Mouse (Mus musculus): ENCODE measurements at regions not wholly inside any gene's neighbourhood (a gene's known extent, or its start where the extent isn't known, plus 50 kb on each side); places are given as distances from the start of the nearest gene placed in this dataset.

DNA sequence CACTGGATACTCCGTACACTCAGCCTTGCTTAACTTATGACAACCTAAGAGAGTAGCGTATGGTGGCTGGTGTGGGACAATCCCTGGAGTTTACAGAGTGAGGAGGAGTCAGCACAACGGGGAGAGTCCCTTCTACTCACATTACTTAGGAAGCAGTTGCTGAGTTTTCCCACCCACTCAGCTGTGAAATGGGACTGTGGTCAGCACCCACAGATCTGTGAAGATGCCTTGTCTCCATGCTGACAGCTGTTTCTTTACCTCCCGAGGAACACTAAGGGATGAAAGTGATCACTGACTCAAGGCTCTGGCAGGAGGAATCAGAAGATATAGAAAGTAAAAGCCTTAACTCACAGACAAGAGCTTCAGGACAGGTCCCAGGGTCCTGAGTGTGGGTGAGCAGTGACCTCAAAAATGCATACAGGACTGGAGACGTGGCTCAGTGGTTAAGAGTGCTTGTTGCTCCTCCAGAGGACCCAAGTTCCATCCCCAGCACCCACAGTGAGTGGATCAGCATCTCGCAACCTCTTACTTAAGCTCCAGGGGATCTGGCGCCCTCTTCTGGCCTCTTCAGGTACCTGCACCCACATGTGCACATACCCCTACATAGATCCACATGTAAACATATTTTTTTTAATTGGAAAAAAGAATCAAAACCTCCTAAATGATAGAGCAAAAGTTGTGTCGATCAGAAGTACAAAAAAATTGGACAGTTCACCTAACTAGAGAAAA, 97.8 kb downstream of the Kctd15 start:
- Histone ChIP-seq H3K4me2 (ENCODE audit: low read depth, low read length) (no peak overlapping the region), H3K4me3 (ENCODE audit: low read depth, low read length) (no peak overlapping the region), H3K9ac (replicated peaks; ENCODE audit: low read depth, low read length) (no peak overlapping the region), H3K9me3 (ENCODE audit: control insufficient read depth, low read length) (no peaks in the 10 kb centered on the region), H3K27me3 (ENCODE audit: control insufficient read depth, insufficient read depth, low read length) (no peaks in the 10 kb centered on the region), H3K36me3 (ENCODE audit: control insufficient read depth, insufficient read depth, low read length) (no peaks in the 10 kb centered on the region), H3K27ac (ENCODE audit: low read depth, low read length) (no peak overlapping the region), H3K4me1 (ENCODE audit: control insufficient read depth, insufficient read depth, low read length) (no peaks in the 10 kb centered on the region)
- 89% methylated on average over 8 of the region's 8 CpGs for WGBS
- ATAC-seq (ENCODE audit: low read depth): no peak

DNA sequence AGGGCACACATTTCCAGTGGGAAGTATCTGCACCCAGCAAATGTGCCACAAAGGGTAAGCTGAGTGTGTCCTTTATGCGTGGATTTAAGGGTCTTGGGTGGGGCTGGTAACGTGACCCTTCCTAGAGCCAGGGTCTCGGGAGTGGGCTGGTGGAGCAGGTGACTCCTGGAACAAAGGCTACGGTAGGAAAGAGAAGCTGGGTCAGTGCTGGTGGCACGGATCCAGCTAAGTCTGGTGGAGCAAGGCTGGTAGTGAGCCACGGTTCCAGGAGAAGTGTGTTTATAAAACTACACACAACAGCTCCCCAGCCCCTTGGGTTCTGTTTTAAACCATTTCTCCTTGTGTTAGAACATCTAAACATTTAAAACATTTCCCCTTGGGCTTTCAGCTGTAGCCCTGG, 101.3 kb downstream of the Kctd15 start:
- Histone ChIP-seq H3K4me3 (ENCODE audit: low read depth, low read length) (no peak overlapping the region), H3K27ac (ENCODE audit: low read depth, low read length) (no peak overlapping the region), H3K9me3 (ENCODE audit: control insufficient read depth, low read length) (no peaks in the 10 kb centered on the region), H3K4me2 (ENCODE audit: low read depth, low read length) (no peak overlapping the region), H3K9ac (replicated peaks; ENCODE audit: low read depth, low read length) (no peak overlapping the region), H3K4me1 (ENCODE audit: control insufficient read depth, insufficient read depth, low read length) (no peaks in the 10 kb centered on the region), H3K36me3 (ENCODE audit: control insufficient read depth, insufficient read depth, low read length) (no peaks in the 10 kb centered on the region), H3K27me3 (ENCODE audit: control insufficient read depth, insufficient read depth, low read length) (no peaks in the 10 kb centered on the region)
- 82% methylated on average over 6 of the region's 6 CpGs for WGBS
- ATAC-seq (ENCODE audit: low read depth): no peak

DNA sequence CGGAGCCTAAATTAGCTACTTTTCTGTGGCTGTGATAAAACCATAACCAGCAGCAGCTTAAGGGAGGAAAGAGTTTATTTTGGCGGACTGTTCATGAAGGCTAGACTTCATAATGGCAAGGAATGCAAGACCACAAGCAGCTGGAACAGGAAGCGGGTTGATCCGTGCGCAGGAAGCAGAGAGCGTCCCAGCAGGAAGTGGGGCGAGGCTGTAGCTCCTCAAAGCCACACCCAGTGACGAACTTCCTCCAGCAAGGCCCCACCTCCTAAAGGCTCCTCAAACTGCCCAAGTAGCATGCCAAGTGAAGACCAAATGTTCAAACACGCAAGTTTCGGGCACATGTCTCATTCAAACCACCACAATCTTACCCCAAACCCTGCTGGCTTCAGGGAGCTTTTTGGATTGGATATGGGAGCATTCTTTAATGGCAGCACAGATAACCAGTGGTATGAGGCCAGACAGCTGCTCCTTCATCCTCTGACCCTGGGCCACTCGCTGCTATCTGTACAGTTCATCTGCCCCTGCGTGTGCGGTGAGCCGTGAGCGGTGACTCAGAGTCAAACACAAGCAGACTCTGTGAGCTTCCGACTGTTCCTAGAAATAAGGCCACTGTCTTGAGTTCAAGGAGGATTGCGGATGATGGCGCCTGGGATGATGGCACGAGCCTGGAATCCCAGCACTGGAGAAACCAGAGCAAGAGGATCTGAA, 109.8 kb downstream of the Kctd15 start:
- H3K27ac ChIP-seq (ENCODE audit: low read depth, low read length): no peak overlapping the region
- H3K4me3 ChIP-seq (ENCODE audit: low read depth, low read length): no peak overlapping the region
- H3K4me2 ChIP-seq (ENCODE audit: low read depth, low read length): no peak overlapping the region
- 90% methylated on average over 19 of the region's 19 CpGs for WGBS
- no peaks in the 10 kb centered on the region for H3K9me3 ChIP-seq (ENCODE audit: control insufficient read depth, low read length)
- H3K4me1 ChIP-seq (ENCODE audit: control insufficient read depth, insufficient read depth, low read length): no peaks in the 10 kb centered on the region
- no peak for ATAC-seq (ENCODE audit: low read depth)
- no peaks in the 10 kb centered on the region for H3K27me3 ChIP-seq (ENCODE audit: control insufficient read depth, insufficient read depth, low read length)
- no peak overlapping the region for H3K9ac ChIP-seq (replicated peaks; ENCODE audit: low read depth, low read length)
- no peaks in the 10 kb centered on the region for H3K36me3 ChIP-seq (ENCODE audit: control insufficient read depth, insufficient read depth, low read length)

DNA sequence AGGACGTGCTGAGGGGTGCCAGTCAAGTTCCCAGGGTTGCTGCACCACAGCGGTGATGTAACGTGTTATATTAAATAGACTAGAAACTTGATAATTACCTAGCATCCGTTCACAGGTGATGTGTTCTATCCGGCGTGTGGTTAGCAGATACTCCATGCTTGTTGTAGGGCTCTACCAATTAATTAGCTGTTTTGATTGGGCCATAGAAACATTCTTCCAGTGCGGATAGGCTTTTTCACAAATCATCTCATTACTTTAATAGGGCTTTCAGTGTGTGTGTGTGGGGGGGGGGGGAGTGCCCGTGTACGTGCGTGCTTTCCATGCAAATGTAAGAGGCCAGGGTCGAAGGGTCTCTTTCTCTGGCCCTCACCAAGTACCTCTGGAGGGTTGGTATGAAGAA, 110.6 kb downstream of the Kctd15 start:
- H3K4me3 ChIP-seq (ENCODE audit: low read depth, low read length): no peak overlapping the region
- no peak overlapping the region for H3K9ac ChIP-seq (replicated peaks; ENCODE audit: low read depth, low read length)
- no peaks in the 10 kb centered on the region for H3K36me3 ChIP-seq (ENCODE audit: control insufficient read depth, insufficient read depth, low read length)
- H3K4me2 ChIP-seq (ENCODE audit: low read depth, low read length): no peak overlapping the region
- ATAC-seq (ENCODE audit: low read depth): no peak
- no peaks in the 10 kb centered on the region for H3K4me1 ChIP-seq (ENCODE audit: control insufficient read depth, insufficient read depth, low read length)
- no peaks in the 10 kb centered on the region for H3K9me3 ChIP-seq (ENCODE audit: control insufficient read depth, low read length)
- no peak overlapping the region for H3K27ac ChIP-seq (ENCODE audit: low read depth, low read length)
- H3K27me3 ChIP-seq (ENCODE audit: control insufficient read depth, insufficient read depth, low read length): no peaks in the 10 kb centered on the region
- WGBS: 91% methylated on average over 11 of the region's 11 CpGs

DNA sequence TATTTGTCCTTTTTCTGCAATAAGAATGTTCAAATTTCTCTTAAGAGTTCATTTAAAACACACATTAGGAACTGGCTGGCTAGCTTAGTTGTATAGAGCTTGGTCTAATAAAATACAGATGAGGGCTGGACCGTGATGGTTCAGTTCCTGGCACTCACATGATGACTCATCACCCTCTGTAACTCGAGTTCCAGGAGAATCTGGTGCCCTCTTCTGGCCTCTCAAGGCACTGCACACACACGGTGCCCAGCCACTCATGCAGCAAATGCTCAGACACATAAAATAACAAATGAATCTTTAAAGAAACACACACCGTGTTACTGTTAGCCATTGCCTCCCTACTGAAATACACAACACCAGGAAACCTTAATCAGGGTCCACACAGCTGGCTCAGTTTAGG, 114.6 kb downstream of the Kctd15 start:
- Histone ChIP-seq H3K9me3 (ENCODE audit: control insufficient read depth, low read length) (no peaks in the 10 kb centered on the region), H3K27ac (ENCODE audit: low read depth, low read length) (no peak overlapping the region), H3K36me3 (ENCODE audit: control insufficient read depth, insufficient read depth, low read length) (no peaks in the 10 kb centered on the region), H3K27me3 (ENCODE audit: control insufficient read depth, insufficient read depth, low read length) (no peaks in the 10 kb centered on the region), H3K9ac (replicated peaks; ENCODE audit: low read depth, low read length) (no peak overlapping the region), H3K4me2 (ENCODE audit: low read depth, low read length) (no peak overlapping the region), H3K4me1 (ENCODE audit: control insufficient read depth, insufficient read depth, low read length) (no peaks in the 10 kb centered on the region), H3K4me3 (ENCODE audit: low read depth, low read length) (no peak overlapping the region)
- 83% methylated on average over 4 of the region's 4 CpGs for WGBS
- no peak for ATAC-seq (ENCODE audit: low read depth)

DNA sequence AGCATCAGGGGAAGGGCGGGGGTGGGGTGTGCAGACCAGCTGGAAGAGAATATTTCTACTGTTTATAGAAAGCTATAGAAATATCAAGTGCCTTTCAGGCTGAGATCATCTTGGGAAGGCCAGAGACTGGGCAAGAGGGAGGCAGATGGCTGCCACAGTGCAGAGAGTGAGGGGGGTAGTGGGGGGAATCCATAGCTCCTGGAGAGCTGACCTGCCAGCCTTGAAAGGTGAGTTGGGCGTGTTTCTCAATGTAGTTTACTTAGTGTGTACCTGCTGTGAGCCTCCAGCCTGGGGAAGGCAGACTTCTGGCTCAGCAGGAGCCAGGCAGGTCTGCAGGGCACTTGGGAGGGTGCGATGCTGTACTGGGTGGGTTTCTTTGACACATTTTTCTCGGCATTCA, 115.5 kb downstream of the Kctd15 start:
- Histone ChIP-seq H3K4me1 (ENCODE audit: control insufficient read depth, insufficient read depth, low read length) (no peaks in the 10 kb centered on the region), H3K9me3 (ENCODE audit: control insufficient read depth, low read length) (no peaks in the 10 kb centered on the region), H3K27ac (ENCODE audit: low read depth, low read length) (no peak overlapping the region), H3K27me3 (ENCODE audit: control insufficient read depth, insufficient read depth, low read length) (no peaks in the 10 kb centered on the region), H3K4me3 (ENCODE audit: low read depth, low read length) (no peak overlapping the region), H3K36me3 (ENCODE audit: control insufficient read depth, insufficient read depth, low read length) (no peaks in the 10 kb centered on the region), H3K4me2 (ENCODE audit: low read depth, low read length) (no peak overlapping the region), H3K9ac (replicated peaks; ENCODE audit: low read depth, low read length) (no peak overlapping the region)
- ATAC-seq (ENCODE audit: low read depth): no peak
- WGBS: 79% methylated on average over 4 of the region's 4 CpGs

DNA sequence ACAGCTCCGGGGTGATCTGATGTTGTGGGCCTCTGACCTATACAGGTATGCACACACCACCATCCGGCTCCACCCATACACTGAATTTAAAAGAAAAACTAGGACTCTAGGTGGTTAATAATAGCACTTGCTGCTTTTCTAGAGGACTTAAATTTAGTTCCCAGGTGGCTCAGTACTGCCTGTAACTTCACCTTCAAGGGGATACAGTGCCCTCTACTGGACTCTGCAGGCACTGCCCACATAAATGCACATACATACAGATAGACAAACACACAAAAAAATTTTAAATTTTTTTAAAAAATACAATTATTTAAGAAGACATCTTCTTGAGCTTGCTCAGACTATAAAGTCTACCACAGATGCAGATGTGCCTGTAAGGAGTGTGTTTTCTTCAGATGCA, 116.7 kb downstream of the Kctd15 start:
- Histone ChIP-seq H3K27ac (ENCODE audit: low read depth, low read length) (no peak overlapping the region), H3K27me3 (ENCODE audit: control insufficient read depth, insufficient read depth, low read length) (no peaks in the 10 kb centered on the region), H3K9ac (replicated peaks; ENCODE audit: low read depth, low read length) (no peak overlapping the region), H3K4me3 (ENCODE audit: low read depth, low read length) (no peak overlapping the region), H3K9me3 (ENCODE audit: control insufficient read depth, low read length) (no peaks in the 10 kb centered on the region), H3K4me2 (ENCODE audit: low read depth, low read length) (no peak overlapping the region), H3K36me3 (ENCODE audit: control insufficient read depth, insufficient read depth, low read length) (no peaks in the 10 kb centered on the region), H3K4me1 (ENCODE audit: control insufficient read depth, insufficient read depth, low read length) (no peaks in the 10 kb centered on the region)
- ATAC-seq (ENCODE audit: low read depth): no peak
- WGBS: 97% methylated on average over 2 of the region's 2 CpGs

DNA sequence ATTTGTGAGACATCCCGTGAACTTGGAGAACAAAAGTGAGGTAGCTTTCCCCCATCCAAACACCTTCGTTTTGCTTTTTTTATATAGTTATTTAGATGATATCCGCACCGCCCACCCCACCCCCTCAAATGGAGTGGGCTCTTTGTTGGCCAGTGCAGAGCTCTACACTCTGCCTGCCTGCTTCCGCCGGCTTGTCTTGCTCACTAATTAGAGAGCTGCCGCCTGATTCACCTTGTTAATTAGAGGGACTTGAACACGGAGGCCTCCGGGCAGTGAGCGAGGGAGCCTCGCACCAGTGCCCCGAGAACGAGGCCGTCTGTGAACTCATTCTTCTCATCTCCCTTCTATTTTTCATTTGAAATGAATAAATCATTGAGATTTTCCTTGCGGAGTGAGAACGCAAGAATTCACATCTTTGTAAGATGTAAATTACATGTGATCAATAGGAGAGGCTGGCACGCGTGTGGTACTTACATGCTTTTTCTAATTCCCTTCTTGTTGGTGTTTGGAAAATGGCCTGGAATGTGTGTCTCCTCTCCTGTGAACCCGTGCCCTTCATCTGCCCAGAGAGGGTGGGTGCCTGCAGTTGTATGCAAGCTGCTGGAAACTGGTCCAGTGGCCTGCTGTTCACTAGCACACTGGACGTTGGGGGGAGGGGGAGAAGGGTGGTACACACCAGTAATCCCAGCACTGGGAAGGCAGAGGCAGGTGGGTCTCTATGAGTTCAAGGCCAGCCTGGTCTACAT, 118.0 kb downstream of the Kctd15 start:
- Histone ChIP-seq H3K9ac (replicated peaks; ENCODE audit: low read depth, low read length) (no peak overlapping the region), H3K4me1 (ENCODE audit: control insufficient read depth, insufficient read depth, low read length) (no peaks in the 10 kb centered on the region), H3K27ac (ENCODE audit: low read depth, low read length) (no peak overlapping the region), H3K4me3 (ENCODE audit: low read depth, low read length) (no peak overlapping the region), H3K4me2 (ENCODE audit: low read depth, low read length) (no peak overlapping the region), H3K27me3 (ENCODE audit: control insufficient read depth, insufficient read depth, low read length) (no peaks in the 10 kb centered on the region), H3K36me3 (ENCODE audit: control insufficient read depth, insufficient read depth, low read length) (no peaks in the 10 kb centered on the region), H3K9me3 (ENCODE audit: control insufficient read depth, low read length) (no peaks in the 10 kb centered on the region)
- ATAC-seq (ENCODE audit: low read depth): no peak
- 84% methylated on average over 20 of the region's 20 CpGs for WGBS

DNA sequence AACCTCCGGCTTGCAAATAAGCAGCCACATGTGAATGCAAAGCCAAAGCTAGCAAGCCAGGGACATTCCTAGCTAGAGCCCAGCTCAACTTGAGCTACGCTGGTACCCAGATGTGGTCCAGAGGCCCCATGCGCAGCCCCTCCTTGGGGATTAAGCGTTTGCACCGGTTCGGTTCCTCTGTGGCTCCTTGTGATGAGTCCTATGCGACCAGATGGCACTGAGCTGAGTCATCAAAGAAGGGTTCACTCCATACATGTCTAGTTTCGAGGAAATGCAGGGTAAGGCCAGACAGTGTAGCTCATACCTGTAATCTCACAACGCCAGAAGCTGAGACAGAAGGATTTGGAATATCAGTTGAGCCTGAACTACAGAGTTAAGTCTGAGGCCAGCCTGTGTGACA, 119.4 kb downstream of the Kctd15 start:
- H3K4me1 ChIP-seq (ENCODE audit: control insufficient read depth, insufficient read depth, low read length): no peaks in the 10 kb centered on the region
- H3K36me3 ChIP-seq (ENCODE audit: control insufficient read depth, insufficient read depth, low read length): no peaks in the 10 kb centered on the region
- H3K27ac ChIP-seq (ENCODE audit: low read depth, low read length): no peak overlapping the region
- no peaks in the 10 kb centered on the region for H3K9me3 ChIP-seq (ENCODE audit: control insufficient read depth, low read length)
- WGBS: 70% methylated on average over 9 of the region's 9 CpGs
- no peak overlapping the region for H3K4me3 ChIP-seq (ENCODE audit: low read depth, low read length)
- no peaks in the 10 kb centered on the region for H3K27me3 ChIP-seq (ENCODE audit: control insufficient read depth, insufficient read depth, low read length)
- no peak overlapping the region for H3K4me2 ChIP-seq (ENCODE audit: low read depth, low read length)
- no peak for ATAC-seq (ENCODE audit: low read depth)
- H3K9ac ChIP-seq (replicated peaks; ENCODE audit: low read depth, low read length): no peak overlapping the region

All from neural tube, embryonic 14.5 days (tissue).